Mouse (Mus musculus): ENCODE data around the gene Plekho1.

- TF ChIP-seq POLR2A (IDR thresholded peaks at IDR 0.05; ENCODE audit: borderline replicate concordance, extremely low read depth, insufficient read depth, insufficient read length, poor library complexity, severe bottlenecking) = no peak
- TF ChIP-seq CTCF (IDR thresholded peaks at IDR 0.05; ENCODE audit: borderline replicate concordance, extremely low read depth, insufficient read depth, insufficient read length) = no peak
Measured at GRCm38 (mm10) chr3:96000921-96001501, 5.2 kb upstream of the Plekho1 start.
